Mouse (Mus musculus) lung, adult 2 months (tissue): ENCODE results near the gene Pdik1l.

Experiments
- CTCF ChIP-seq: fragments of 200-500 bp; IDR thresholded peaks from 2 replicates; pipeline ENCODE4 v1.5.1; 2011; ENCODE audit warnings: mild to moderate bottlenecking, low read length, control low read depth; ENCODE audit not compliant: insufficient read depth
- POLR2A ChIP-seq: fragments of 200-500 bp; IDR thresholded peaks from 2 replicates; pipeline ENCODE4 v1.6.1; 2011; ENCODE audit warnings: low read depth, mild to moderate bottlenecking, control low read depth, low read length, borderline replicate concordance; ENCODE audit errors: extremely low read depth

GRCm38 (mm10) chr4:134255854-134256253 is 31.8 kb downstream of the Pdik1l start:
- no peak for TF ChIP-seq POLR2A
- no peak for TF ChIP-seq CTCF
